Mouse (Mus musculus): Measurements from ENCODE around the gene Slc17a8. TPM values are rescaled to one million over a fixed set of nuclear protein-coding genes. Genes with fewer than 3 reads are reported as not detected.

Gene Slc17a8
- polyA plus RNA-seq, 1 experiment from 2014 or later, result 0.10 TPM

GRCm38 (mm10) chr10:89553015-89553414, 68.0 kb downstream of the Slc17a8 start:
- H3K27ac ChIP-seq, result no peak overlapping the region
- H3K36me3 ChIP-seq, result no peaks in the 10 kb centered on the region
- ATAC-seq (ENCODE audit: insufficient number of reproducible peaks, insufficient read depth, low FRiP score, low TSS enrichment), result no peak
- H3K27me3 ChIP-seq, result no peaks in the 10 kb centered on the region
- H3K4me2 ChIP-seq (replicated peaks), result no peak overlapping the region
- no peaks in the 10 kb centered on the region for H3K4me1 ChIP-seq
- 75% methylated on average over 5 of the region's 5 CpGs for WGBS
- no peak overlapping the region for H3K4me3 ChIP-seq
- H3K9ac ChIP-seq, result no peak overlapping the region
- H3K9me3 ChIP-seq, result no peaks in the 10 kb centered on the region

- Histone ChIP-seq H3K4me2 (replicated peaks) (no peak overlapping the region), H3K9ac (no peak overlapping the region), H3K36me3 (no peaks in the 10 kb centered on the region), H3K4me1 (no peaks in the 10 kb centered on the region), H3K27ac (no peak overlapping the region), H3K4me3 (no peak overlapping the region), H3K27me3 (no peaks in the 10 kb centered on the region), H3K9me3 (no peaks in the 10 kb centered on the region)
- WGBS, result 90% methylated on average over 4 of the region's 4 CpGs
- no peak for ATAC-seq (ENCODE audit: insufficient number of reproducible peaks, insufficient read depth, low FRiP score, low TSS enrichment)
These were observed 69.4 kb downstream of the Slc17a8 start for GRCm38 (mm10) chr10:89551657-89552056.

GRCm38 (mm10) chr10:89548028-89548427, 73.0 kb downstream of the Slc17a8 start:
- 63% methylated on average over 6 of the region's 6 CpGs for WGBS
- Histone ChIP-seq H3K27me3 (no peaks in the 10 kb centered on the region), H3K27ac (no peak overlapping the region), H3K9me3 (no peaks in the 10 kb centered on the region), H3K4me1 (no peaks in the 10 kb centered on the region), H3K4me2 (replicated peaks) (no peak overlapping the region), H3K9ac (no peak overlapping the region), H3K4me3 (no peak overlapping the region), H3K36me3 (no peaks in the 10 kb centered on the region)
- ATAC-seq (ENCODE audit: insufficient number of reproducible peaks, insufficient read depth, low FRiP score, low TSS enrichment), result no peak

DNA sequence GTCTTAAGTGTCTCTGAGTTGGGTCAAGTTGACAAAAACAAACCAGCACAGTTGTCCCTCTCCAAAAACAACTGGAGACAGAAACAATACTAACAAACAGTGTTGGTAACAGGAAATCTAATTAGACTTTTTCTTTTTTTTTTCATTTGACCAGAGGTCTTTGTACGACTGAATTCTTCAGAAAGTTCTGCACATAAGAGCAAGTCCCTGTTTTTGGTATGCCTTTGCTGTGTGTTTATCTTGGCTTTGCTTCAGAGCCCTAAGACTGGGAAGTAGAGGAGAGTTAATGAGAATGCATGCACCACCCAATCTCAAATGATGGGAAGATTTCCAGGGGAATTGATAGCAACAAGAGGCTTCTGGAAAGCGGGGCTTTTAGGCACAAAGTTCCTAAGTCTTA, 74.1 kb downstream of the Slc17a8 start:
- Histone ChIP-seq H3K4me1 (no peaks in the 10 kb centered on the region), H3K4me3 (no peak overlapping the region), H3K9ac (no peak overlapping the region), H3K4me2 (replicated peaks) (no peak overlapping the region), H3K27ac (no peak overlapping the region), H3K27me3 (no peaks in the 10 kb centered on the region), H3K9me3 (no peaks in the 10 kb centered on the region), H3K36me3 (no peaks in the 10 kb centered on the region)
- no peak for ATAC-seq (ENCODE audit: insufficient number of reproducible peaks, insufficient read depth, low FRiP score, low TSS enrichment)
- whole genome bisulfite sequencing, result 70% methylated on average over 2 of the region's 2 CpGs

GRCm38 (mm10) chr10:89543867-89544266, 77.2 kb downstream of the Slc17a8 start:
- Histone ChIP-seq H3K27me3 (no peaks in the 10 kb centered on the region), H3K4me3 (no peak overlapping the region), H3K9ac (no peak overlapping the region), H3K4me1 (no peaks in the 10 kb centered on the region), H3K36me3 (no peaks in the 10 kb centered on the region), H3K4me2 (replicated peaks) (no peak overlapping the region), H3K9me3 (no peaks in the 10 kb centered on the region), H3K27ac (no peak overlapping the region)
- no peak for ATAC-seq (ENCODE audit: insufficient number of reproducible peaks, insufficient read depth, low FRiP score, low TSS enrichment)
- 53% methylated on average over 6 of the region's 6 CpGs for WGBS

DNA sequence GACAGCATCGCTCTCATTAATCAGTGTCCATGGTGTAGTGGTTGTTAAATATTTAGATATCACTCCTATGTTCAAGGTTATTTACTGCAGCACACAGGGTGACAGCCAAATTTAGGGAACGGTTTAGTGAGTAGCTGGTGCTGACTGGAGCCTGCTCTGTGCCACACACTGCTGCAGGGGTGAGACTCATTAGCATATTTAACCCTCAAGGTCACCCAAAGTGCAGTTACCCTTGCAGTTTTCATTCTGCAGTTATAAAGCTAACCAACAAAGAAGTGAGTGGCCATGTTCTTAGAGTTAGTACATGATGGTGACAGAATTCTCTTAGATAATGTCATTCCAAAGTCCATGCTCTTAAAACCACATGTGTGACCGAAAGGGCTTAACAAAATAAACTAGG, 78.7 kb downstream of the Slc17a8 start:
- no peak overlapping the region for H3K9ac ChIP-seq
- H3K4me3 ChIP-seq, result no peak overlapping the region
- no peaks in the 10 kb centered on the region for H3K27me3 ChIP-seq
- no peak overlapping the region for H3K27ac ChIP-seq
- no peaks in the 10 kb centered on the region for H3K36me3 ChIP-seq
- no peak for ATAC-seq (ENCODE audit: insufficient number of reproducible peaks, insufficient read depth, low FRiP score, low TSS enrichment)
- 81% methylated on average over 3 of the region's 3 CpGs for WGBS
- H3K9me3 ChIP-seq, result no peaks in the 10 kb centered on the region
- no peaks in the 10 kb centered on the region for H3K4me1 ChIP-seq
- no peak overlapping the region for H3K4me2 ChIP-seq (replicated peaks)

DNA sequence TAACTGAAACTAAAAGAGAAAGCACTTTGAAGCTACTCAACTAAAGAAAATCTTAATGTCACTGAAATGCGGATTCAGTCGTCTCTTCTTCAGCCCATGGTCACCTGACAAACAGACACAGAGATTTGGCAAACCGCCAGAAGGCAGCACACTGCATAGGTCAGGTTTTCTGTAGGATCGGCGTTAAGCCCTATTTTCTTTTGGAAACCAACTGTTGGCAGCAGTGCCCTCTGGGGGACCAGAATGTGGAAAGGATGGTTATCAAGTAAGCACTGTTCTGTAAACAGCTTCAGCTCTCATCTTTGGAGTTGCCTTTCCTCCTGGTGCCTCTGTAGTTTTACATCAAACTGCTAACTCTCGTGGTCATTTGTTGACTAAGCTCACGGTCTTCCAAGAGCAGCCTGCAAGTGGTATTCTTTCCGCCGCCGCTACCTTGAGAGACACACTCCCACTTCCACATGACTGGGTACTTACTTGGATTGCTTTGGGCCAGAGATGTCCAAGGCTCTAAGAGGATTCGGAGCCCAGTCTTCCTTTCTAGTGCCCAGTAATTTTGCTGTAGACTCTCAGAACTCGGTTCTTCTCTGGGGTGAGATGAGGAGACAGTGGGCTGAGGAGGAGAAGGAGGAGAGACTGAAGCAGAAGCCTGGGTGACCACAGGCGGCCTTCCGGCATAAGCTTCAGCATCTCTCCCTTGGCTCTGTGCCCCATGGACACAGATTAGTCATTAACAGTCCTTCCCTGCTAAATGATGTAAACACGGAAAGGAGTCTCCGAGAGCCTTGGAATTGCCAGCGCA, 87.9 kb downstream of the Slc17a8 start, which contains the start of gene Nr1h4:
TSS of gene Nr1h4 (minus strand) at position 657 of the 799 bp plus-strand sequence.
- no peak for ATAC-seq (ENCODE audit: insufficient number of reproducible peaks, insufficient read depth, low FRiP score, low TSS enrichment)
- no peaks in the 10 kb centered on the region for H3K27me3 ChIP-seq
- WGBS, result 78% methylated on average over 17 of the region's 17 CpGs

DNA sequence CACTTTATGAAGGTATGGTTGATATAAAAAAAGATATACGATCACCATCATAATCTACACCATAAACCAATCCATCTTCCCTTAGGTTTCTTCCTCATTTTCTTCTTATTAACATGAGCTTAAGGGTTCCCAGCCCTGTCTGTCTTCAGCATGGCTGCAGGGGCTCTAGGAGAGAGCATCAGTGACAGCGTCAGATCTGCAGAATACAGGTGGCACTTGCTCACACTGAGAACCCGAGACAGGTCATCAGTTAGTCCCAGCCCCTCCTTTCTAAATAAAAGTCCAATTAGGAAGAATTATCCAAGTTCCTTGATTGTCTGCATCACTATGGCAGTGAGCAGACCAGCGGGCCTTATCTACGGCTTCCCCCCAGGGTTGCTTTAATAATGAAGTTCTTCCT, 88.6 kb downstream of the Slc17a8 start:
- Histone ChIP-seq H3K27ac (no peak overlapping the region), H3K27me3 (no peaks in the 10 kb centered on the region), H3K4me2 (replicated peaks) (no peak overlapping the region), H3K9me3 (no peaks in the 10 kb centered on the region), H3K9ac (no peak overlapping the region), H3K4me3 (no peak overlapping the region), H3K36me3 (no peaks in the 10 kb centered on the region), H3K4me1 (no peaks in the 10 kb centered on the region)
- 87% methylated on average over 5 of the region's 5 CpGs for WGBS
- no peak for ATAC-seq (ENCODE audit: insufficient number of reproducible peaks, insufficient read depth, low FRiP score, low TSS enrichment)

More for the DNA sequence above, 87.9 kb downstream of the Slc17a8 start, which contains the start of gene Nr1h4:
- no peak within 1 kb of the TSS for H3K27ac ChIP-seq
- no peak within 1 kb of the TSS for H3K4me3 ChIP-seq
- H3K9ac ChIP-seq, result no peak within 1 kb of the TSS
- no peaks in the 10 kb centered on the region for H3K36me3 ChIP-seq
- no peak within 1 kb of the TSS for H3K4me2 ChIP-seq (replicated peaks)
- H3K4me1 ChIP-seq, result no peaks in the 10 kb centered on the region
- no peaks in the 10 kb centered on the region for H3K9me3 ChIP-seq

DNA sequence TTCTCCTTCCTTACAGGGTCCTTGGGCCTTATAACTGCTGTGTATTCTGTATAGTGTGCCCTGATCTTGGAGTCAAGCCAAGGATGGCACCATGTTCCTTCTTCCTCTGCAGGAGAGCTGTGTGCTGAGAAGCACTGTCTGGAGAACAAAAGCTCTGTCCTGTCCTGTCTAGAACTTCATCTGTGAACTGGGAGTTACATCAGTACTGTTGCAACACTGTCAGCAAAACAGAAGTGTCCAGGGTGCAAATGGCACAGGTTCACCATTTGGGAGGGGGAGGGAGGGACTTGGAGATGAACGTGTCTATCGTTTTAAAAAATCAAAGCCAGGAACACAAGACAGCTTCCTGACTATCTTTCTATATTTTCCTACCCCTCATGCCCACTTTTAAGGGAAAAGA, 89.1 kb downstream of the Slc17a8 start:
- WGBS, result 95% methylated on average over 2 of the region's 2 CpGs
- ATAC-seq (ENCODE audit: insufficient number of reproducible peaks, insufficient read depth, low FRiP score, low TSS enrichment), result no peak

DNA sequence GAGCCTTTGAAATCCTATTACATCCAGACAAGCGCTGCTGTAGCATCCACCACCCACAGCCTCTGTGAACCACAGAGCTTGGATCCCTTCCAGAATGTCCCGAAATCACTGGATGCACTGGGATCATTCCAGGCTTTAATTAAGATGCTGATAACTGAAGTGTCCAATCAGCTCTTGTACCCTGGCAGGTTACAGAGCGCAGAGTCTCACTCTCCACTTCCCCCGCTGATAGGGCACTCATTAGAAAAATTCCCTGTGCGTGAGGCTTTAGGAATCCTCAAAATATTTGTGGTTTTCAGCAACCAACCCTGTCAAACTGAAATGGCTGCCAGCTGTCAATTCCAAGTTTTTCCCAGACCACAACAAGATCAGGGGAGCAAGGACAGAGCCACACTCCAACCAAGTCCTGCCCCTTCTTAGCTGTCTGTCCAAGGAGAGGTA, 89.8 kb downstream of the Slc17a8 start:
- H3K4me1 ChIP-seq, result no peaks in the 10 kb centered on the region
- H3K4me3 ChIP-seq, result no peak overlapping the region
- no peaks in the 10 kb centered on the region for H3K36me3 ChIP-seq
- no peaks in the 10 kb centered on the region for H3K9me3 ChIP-seq
- H3K27ac ChIP-seq, result no peak overlapping the region
- no peak overlapping the region for H3K4me2 ChIP-seq (replicated peaks)
- no peak overlapping the region for H3K9ac ChIP-seq
- no peaks in the 10 kb centered on the region for H3K27me3 ChIP-seq
- 59% methylated on average over 5 of the region's 5 CpGs for WGBS
- no peak for ATAC-seq (ENCODE audit: insufficient number of reproducible peaks, insufficient read depth, low FRiP score, low TSS enrichment)

More for the DNA sequence above, 89.1 kb downstream of the Slc17a8 start:
- H3K4me1 ChIP-seq, result no peaks in the 10 kb centered on the region
- no peaks in the 10 kb centered on the region for H3K27me3 ChIP-seq
- no peak overlapping the region for H3K4me3 ChIP-seq
- H3K27ac ChIP-seq, result no peak overlapping the region
- no peaks in the 10 kb centered on the region for H3K9me3 ChIP-seq
- no peak overlapping the region for H3K9ac ChIP-seq
- no peak overlapping the region for H3K4me2 ChIP-seq (replicated peaks)
- no peaks in the 10 kb centered on the region for H3K36me3 ChIP-seq

DNA sequence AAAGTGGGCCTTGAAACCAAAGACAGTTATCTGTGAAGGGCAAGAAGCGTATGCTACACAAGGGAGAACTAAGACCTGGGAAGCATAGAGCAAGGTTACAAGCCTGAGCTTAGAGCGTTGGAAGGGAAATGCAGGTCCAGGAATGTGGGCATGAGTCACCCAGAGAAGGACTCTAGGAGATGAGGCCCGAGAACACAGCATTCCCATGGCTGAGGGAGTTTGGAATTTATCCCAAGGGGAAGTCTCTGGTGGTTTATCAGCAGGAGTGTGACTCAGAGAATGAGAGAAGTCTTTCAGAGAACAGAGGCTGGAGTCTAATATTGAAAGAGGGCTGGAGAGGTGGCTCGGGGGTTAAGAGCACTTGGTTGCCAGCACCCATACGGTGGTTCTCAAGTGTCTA, 94.0 kb downstream of the Slc17a8 start:
- H3K27ac ChIP-seq, result no peak overlapping the region
- H3K9me3 ChIP-seq, result no peaks in the 10 kb centered on the region
- no peaks in the 10 kb centered on the region for H3K27me3 ChIP-seq
- H3K4me3 ChIP-seq, result no peak overlapping the region
- no peak overlapping the region for H3K4me2 ChIP-seq (replicated peaks)
- 75% methylated on average over 5 of the region's 5 CpGs for WGBS
- no peak for ATAC-seq (ENCODE audit: insufficient number of reproducible peaks, insufficient read depth, low FRiP score, low TSS enrichment)
- no peaks in the 10 kb centered on the region for H3K4me1 ChIP-seq
- no peaks in the 10 kb centered on the region for H3K36me3 ChIP-seq
- no peak overlapping the region for H3K9ac ChIP-seq

DNA sequence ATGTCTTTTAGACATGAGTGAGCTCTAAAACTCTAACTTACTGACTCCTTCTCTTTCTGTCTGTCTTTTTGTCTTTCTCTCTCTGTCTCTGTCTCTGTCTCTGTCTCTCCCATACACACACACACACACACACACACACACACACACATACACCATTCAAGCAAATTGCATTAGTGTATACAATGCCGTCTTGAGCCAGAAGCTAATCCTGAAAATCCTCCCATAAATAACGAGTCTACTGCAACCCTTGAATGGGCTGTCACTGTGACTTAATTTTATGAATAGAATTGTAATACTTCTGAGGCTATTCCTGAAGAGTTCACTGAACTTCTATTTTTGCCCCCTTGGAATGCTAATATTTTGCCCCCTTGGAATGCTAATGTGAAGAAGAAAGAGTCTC, 95.2 kb downstream of the Slc17a8 start:
- no peak overlapping the region for H3K4me3 ChIP-seq
- no peak overlapping the region for H3K27ac ChIP-seq
- no peak for ATAC-seq (ENCODE audit: insufficient number of reproducible peaks, insufficient read depth, low FRiP score, low TSS enrichment)
- H3K4me1 ChIP-seq, result no peaks in the 10 kb centered on the region
- H3K9me3 ChIP-seq, result no peaks in the 10 kb centered on the region
- H3K36me3 ChIP-seq, result no peaks in the 10 kb centered on the region
- H3K27me3 ChIP-seq, result no peaks in the 10 kb centered on the region
- 77% methylated on average over 2 of the region's 2 CpGs for WGBS
- H3K9ac ChIP-seq, result no peak overlapping the region
- H3K4me2 ChIP-seq (replicated peaks), result no peak overlapping the region

Measured in embryonic facial prominence, embryonic 12.5 days (tissue).